Mouse (Mus musculus) cerebellum, adult (tissue): ENCODE measurements around the gene B3gnt8.
A peak's percentile ranks its signal among the peaks of the same experiment; 100 is the strongest.

Source experiments
- ATAC-seq: cut with Nextera tagmentation; 2 replicates; pipeline ENCODE4 v1.9.2; 2017; ENCODE audit warnings: mild to moderate bottlenecking, moderate library complexity, mixed read lengths; ENCODE audit not compliant: insufficient number of reproducible peaks, low FRiP score, low TSS enrichment

Gene B3gnt8

GRCm38 (mm10) chr7:25618865-25619721, 7.4 kb upstream of the B3gnt8 start, which contains the start of gene Dmac2:
Dmac2 (plus strand) TSS chr7:25619414.
- ATAC-seq = peak; percentile 86

GRCm38 (mm10) chr7:25619722-25619991, 6.8 kb upstream of the B3gnt8 start:
- ATAC-seq = no peak

GRCm38 (mm10) chr7:25620101-25620500, 6.4 kb upstream of the B3gnt8 start:
- no peak for ATAC-seq

- no peak for ATAC-seq
Observed at GRCm38 (mm10) chr7:25620751-25621150, 5.7 kb upstream of the B3gnt8 start.

DNA sequence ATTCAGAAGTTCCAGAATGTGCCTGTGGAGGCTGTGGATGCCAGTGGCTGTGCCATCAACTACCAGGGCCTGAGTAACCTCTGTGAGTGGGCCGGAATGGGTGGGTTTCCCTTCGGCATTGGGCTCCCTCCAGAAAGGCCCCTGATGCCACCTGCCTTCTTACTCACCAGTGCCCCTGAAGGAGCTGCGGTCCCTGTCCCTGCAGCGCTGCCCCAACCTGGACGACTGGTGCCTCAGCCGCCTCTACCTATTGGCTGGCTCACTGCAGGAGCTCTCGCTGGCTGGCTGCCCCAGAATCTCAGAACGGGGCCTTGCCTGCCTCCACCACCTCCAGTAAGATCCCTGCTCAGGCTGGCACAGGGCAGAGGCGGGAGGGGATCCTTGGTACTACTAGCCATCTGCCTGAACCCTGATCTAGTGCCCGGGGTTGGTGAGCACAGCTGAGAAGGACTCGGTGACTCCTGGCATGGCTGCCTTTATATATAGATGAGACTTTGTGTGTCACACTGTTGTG, 2.5 kb upstream of the B3gnt8 start:
- no peak for ATAC-seq

DNA sequence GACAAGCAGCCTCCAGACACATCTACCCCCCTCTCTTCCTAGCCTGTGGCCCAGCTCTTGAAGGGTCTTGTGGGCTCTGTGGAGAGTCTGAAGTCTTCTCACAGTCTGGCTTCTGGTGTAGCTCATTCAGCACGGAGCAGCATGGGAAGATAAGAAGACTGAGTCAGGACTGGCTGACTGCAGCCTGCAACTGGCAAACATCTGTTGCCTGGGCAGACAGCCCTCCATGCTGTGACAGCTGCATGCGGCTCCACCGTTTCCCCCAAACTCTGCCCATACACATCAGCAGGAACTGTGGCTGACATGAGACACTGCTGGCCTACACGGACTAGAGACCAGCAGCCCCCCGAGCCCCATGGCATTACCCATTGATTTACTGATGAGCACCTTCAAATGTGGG, 1.6 kb upstream of the B3gnt8 start:
- no peak for ATAC-seq

GRCm38 (mm10) chr7:25625594-25626250, 732 bp upstream of the B3gnt8 start:
- no peak for ATAC-seq

- ATAC-seq = no peak
Observed at GRCm38 (mm10) chr7:25627431-25628322, 1.2 kb downstream of the B3gnt8 start.

- no peak for ATAC-seq
Observed at GRCm38 (mm10) chr7:25628323-25628620, 1.8 kb downstream of the B3gnt8 start.

GRCm38 (mm10) chr7:25632679-25633078, 6.2 kb downstream of the B3gnt8 start:
- ATAC-seq = no peak

DNA sequence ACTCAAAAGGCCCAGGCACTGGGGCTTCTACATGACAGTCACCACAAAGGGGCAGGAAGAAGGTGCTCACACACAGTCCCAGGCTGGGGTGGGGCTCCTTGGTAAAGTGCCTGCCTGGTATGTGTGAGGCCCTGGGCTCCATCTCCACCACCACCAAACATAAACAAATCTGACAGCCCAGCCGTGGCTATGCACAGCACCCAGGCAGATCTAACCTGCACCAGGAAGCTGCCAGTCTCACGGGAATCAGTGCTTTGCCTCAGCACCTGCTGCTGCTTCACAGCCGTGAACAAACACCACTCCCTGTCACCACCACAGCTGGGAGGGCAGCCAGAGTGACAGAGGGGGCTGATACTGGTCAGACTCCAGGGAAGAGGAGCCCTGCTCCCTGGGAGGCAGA, 9.9 kb downstream of the B3gnt8 start:
- ATAC-seq = no peak

DNA sequence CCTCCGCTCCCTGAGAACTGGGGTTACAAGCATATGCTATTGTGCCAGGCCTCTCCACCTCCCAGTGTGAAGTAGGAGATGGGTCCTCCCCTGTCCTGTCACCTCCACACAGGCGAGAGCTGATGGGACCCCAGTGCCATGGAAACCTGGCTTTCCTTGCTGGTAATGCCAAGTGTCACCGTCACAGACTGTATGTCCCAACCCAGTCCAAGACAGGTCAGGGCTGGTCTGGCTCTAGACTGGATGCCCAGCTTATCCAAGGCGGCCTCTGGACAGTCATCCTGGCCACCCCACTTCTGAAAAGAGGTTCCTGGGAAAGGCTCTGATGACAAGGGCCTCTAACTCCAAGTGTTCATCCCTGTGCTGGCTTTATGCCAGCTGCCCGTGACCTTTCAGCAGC, 10.6 kb downstream of the B3gnt8 start:
- no peak for ATAC-seq

GRCm38 (mm10) chr7:25639754-25640153, 13.3 kb downstream of the B3gnt8 start:
- ATAC-seq = no peak

GRCm38 (mm10) chr7:25644136-25644535, 17.7 kb downstream of the B3gnt8 start:
- ATAC-seq = no peak

DNA sequence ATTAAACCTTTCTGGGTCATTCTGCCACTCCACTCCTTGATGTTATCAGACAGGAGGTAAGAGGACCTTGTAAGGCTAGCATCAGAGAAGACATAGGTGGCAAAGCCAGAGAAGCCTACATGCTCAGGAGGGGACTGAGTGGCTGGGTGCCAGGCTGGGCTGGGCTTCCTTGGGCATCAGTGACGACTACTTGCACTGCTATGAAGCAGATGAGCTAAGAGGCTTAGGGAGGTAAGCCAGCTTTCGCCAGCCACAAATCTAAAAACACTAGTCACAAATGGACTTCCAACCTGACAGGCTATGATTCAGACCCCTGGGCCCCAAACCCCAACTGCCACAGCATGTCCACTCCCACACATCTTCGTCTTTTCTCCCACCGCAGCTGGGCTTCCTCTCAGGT, 18.2 kb downstream of the B3gnt8 start:
- ATAC-seq = no peak

DNA sequence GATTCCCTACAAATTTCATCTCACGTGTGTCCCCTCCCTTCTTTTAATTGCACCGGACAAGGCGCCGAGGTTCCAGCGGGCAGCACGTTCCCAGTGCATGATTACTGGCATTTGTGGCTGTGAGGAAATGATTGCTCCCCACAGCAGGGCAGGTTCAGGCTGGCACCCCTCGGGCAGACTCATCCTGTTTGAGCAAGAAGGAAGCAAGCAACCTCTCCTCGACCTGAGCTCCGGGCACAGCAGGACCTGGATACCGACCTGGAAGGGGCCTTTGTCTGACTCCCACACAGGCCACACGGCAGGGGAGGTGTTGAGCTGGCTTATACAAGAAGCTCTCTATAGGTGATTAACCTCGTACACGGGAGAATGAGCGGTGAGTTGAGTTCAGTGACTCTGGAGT, 18.6 kb downstream of the B3gnt8 start:
- ATAC-seq = no peak

GRCm38 (mm10) chr7:25647574-25648123, 21.2 kb downstream of the B3gnt8 start:
- ATAC-seq = no peak

DNA sequence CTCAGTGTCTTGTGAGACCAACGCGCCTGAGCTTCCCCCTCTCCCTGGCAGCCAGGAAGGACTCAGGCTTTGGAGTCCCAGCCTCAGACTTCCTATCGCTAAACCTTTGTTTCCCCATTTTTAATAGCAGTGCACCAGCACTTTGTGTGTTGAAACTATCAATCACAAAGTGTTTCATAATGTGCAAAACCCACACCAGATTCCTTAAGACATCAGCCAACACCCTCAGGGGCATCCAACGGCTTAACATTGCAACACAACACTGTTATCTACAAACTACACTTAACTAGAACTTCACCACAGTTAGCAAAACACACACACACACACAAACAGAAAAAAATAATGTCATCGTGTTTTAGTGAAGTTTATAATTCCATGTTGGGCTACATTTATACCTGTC, 23.4 kb downstream of the B3gnt8 start:
- no peak for ATAC-seq

DNA sequence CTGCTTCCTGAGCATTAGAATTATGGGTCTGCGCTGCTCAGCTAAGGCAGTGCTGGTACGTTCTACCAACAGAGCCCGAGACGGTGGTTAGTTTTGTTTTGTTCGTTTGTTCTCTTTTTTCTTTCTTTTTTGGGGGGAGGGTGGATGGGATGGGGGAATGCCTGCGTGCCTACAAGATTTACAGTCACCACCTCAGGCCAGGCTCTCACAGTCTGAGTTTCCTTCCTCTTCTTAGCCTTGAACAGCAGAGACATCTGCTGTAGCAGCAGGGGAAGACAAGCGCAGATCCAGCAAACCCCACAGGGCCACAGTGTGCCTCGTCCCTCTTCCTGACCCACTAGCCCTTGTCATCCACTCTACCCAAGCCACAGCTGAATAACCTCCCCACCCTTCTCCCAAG, 24.8 kb downstream of the B3gnt8 start:
- ATAC-seq = peak; percentile 52; the same call in 1 of the 2 replicates

DNA sequence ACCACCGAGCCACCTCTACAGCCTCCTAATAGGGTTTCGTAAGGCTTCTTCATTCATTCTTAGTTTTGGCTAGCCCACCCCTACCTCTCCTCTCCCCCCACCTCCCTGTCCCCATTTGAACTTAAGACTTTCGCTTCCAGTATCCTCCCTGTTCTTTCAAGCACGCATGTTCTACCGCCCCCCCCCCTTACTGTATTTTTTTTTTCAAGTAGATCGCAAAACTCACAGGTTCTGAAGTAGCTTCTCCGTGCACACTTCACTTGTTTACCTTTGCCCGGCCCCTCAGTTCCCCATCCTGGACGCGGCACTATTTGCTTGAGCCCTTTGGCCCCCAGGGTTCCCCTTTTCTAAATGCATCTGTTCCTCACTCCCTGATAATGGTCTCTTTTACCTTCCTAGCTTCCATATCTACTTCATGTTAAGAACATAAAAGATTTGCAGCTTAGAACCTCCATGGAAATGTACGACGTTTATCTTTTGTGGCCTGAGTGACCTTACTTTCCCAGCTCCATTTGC, 25.8 kb downstream of the B3gnt8 start:
- ATAC-seq = no peak
